Mouse (Mus musculus) G1E (cell line): ENCODE data around the gene Fancc. TPM values are rescaled to one million over a fixed set of nuclear protein-coding genes. Genes with fewer than 3 reads are reported as not detected.

Experiments
- ATAC-seq: 2 replicates; pipeline ENCODE4 v1.8.0; 2016; ENCODE audit warnings: mild to moderate bottlenecking; ENCODE audit not compliant: insufficient number of reproducible peaks, poor library complexity, low FRiP score, severe bottlenecking; ENCODE audit errors: extremely low read depth
- DNase-seq: peaks from one replicate; pipeline ENCODE4 v3.0.0; 2012; ENCODE audit warnings: low spot score
- H3K27me3 ChIP-seq: 2 replicates; pipeline ENCODE4 v1.6.1; 2012; ENCODE audit warnings: mild to moderate bottlenecking, low read length, inconsistent platforms; ENCODE audit not compliant: insufficient read depth
- H3K36me3 ChIP-seq: replicated peaks from 2 replicates; pipeline ENCODE3; 2012; ENCODE audit warnings: mild to moderate bottlenecking, inconsistent platforms
- H3K4me1 ChIP-seq: 2 replicates; pipeline ENCODE4 v1.6.1; 2012; ENCODE audit warnings: low read depth, low read length, inconsistent platforms, mixed read lengths; ENCODE audit not compliant: insufficient read depth
- H3K4me3 ChIP-seq: 2 replicates; pipeline ENCODE4 v1.5.1; 2012; ENCODE audit warnings: low read depth, mild to moderate bottlenecking, inconsistent platforms, low read length, moderate library complexity, mixed read lengths
- H3K9me3 ChIP-seq: replicated peaks from 2 replicates; pipeline ENCODE4 v1.6.1; 2012; ENCODE audit warnings: inconsistent platforms
- CTCF ChIP-seq: IDR thresholded peaks from 2 replicates; pipeline ENCODE4 v1.5.1; 2012; ENCODE audit warnings: low read depth, low read length, inconsistent platforms, mixed read lengths
- GATA1 ChIP-seq: IDR thresholded peaks from 2 replicates; pipeline ENCODE4 v1.6.1; 2012; ENCODE audit warnings: borderline replicate concordance, low read length, inconsistent platforms, mixed read lengths
- GATA2 ChIP-seq: IDR thresholded peaks from 2 replicates; pipeline ENCODE4 v1.6.1; 2012; ENCODE audit warnings: low read depth, low read length, inconsistent platforms, borderline replicate concordance
- POLR2AphosphoS5 ChIP-seq: IDR thresholded peaks from 2 replicates; pipeline ENCODE4 v1.6.1; 2012; ENCODE audit warnings: low read depth, low read length, inconsistent platforms; ENCODE audit not compliant: insufficient replicate concordance
- TAL1 ChIP-seq: conservative IDR thresholded peaks from 2 replicates; pipeline ENCODE4 v1.6.1; 2012; ENCODE audit warnings: low read depth, low read length, inconsistent platforms, mixed read lengths
- polyA plus RNA-seq: library from polyadenylated mRNA; stranded (reverse); fragments of >175 nt; gene quantifications from 2 replicates; pipeline ENCODE4 v1.2.3, GENCODE M21; 2012
- total RNA-seq, 2 experiments: library from RNA; stranded (forward) in 1 of 2; stranded (reverse) in 1 of 2; fragments of 200-1000 nt in 1 of 2; fragments of >200 nt in 1 of 2; fragmentation: Nextera tagmentation in 1 of 2; gene quantifications; 2 replicates each; pipeline ENCODE4 v1.2.3; 2014 to 2017

Gene Fancc
- total and polyA plus RNA-seq, 3 experiments = 2.7 to 13.7 (median 6.8) TPM

DNA sequence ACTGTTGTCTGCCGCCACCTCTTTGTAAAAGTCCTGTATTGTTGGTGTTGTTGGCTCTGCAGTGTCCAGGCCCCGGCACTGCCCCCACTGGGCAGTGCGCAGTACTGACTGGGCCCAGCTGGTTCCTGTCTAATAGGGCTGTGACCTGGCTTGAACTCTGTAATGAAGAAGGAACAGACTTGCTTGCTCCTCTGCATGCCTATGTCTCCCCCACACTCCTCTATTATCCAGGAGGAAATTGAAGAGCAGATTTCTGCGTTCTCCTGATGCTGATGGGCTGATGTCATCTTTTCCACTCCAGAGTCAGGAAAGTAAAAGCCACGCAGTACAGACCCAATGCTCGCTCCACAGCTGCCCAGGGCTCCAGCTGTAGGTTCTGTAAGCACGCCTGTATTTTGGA lies 240.3 kb downstream of the Fancc start:
- peaks cover 10% of the 10 kb centered on the region for H3K4me1 ChIP-seq
- peaks cover 82% of the 10 kb centered on the region for H3K36me3 ChIP-seq
- no peak overlapping the region for H3K4me3 ChIP-seq
- TF ChIP-seq TAL1 (no peak), POLR2AphosphoS5 (no peak), GATA1 (no peak), CTCF (no peak), GATA2 (no peak)
- DNase-seq (no peak), ATAC-seq (no peak)
- H3K9me3 ChIP-seq = no peaks in the 10 kb centered on the region
- no peaks in the 10 kb centered on the region for H3K27me3 ChIP-seq

DNA sequence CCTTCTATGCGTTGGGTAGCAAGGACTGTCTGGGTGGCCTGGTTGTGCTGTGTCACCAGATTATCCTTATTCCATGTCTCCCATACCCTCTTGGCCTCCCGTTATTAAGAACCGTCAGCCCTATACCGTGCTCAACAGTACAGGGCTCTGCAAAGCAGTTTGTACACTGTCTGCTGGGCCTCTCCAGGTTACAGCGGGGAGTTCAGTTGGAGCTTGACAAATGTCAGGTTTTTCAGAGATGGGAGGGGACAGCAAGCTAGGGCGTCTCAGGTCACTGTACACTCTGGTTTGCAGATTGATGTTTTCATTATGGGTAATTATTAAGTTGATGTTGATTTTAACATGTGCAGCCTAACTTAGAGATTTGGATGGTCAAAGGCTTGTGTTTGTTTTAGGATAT lies 240.9 kb downstream of the Fancc start:
- Histone ChIP-seq H3K9me3 (no peaks in the 10 kb centered on the region), H3K27me3 (no peaks in the 10 kb centered on the region), H3K36me3 (peaks cover 82% of the 10 kb centered on the region), H3K4me3 (no peak overlapping the region), H3K4me1 (peaks cover 10% of the 10 kb centered on the region)
- no peak for ATAC-seq
- no peak for DNase-seq
- TF ChIP-seq CTCF (no peak), GATA2 (no peak), TAL1 (no peak), POLR2AphosphoS5 (no peak)

DNA sequence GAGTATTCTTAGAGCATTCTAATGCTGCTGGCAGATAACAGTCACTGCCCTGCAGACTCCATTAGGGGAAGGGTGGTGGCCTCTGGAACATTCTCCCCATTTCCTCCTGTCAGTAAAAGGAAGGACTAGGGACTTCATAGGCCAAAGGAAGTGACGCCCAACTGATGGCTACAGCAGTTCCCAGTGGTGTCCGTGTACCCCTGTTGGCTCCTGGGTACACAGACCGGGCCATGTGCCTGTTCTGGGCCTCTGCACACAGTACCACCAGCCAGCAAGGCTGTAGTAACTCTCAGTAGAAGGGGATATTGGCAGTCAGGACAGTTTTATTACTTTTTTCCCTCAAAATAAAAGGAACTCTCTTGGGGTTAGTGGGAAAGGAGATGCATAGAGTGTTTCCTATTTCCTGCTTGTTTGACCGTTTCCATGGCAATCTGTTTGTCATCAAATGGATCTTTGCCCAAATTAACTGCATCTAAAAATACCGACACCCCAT lies 241.5 kb downstream of the Fancc start:
- no peaks in the 10 kb centered on the region for H3K27me3 ChIP-seq
- no peak for TF ChIP-seq POLR2AphosphoS5
- no peak for TF ChIP-seq GATA1
- TF ChIP-seq TAL1 = no peak
- no peak for TF ChIP-seq CTCF
- no peak for TF ChIP-seq GATA2
- no peak for ATAC-seq
- no peak overlapping the region for H3K4me3 ChIP-seq
- no peak for DNase-seq
- peaks cover 10% of the 10 kb centered on the region for H3K4me1 ChIP-seq
- no peaks in the 10 kb centered on the region for H3K9me3 ChIP-seq
- H3K36me3 ChIP-seq = peaks cover 82% of the 10 kb centered on the region

DNA sequence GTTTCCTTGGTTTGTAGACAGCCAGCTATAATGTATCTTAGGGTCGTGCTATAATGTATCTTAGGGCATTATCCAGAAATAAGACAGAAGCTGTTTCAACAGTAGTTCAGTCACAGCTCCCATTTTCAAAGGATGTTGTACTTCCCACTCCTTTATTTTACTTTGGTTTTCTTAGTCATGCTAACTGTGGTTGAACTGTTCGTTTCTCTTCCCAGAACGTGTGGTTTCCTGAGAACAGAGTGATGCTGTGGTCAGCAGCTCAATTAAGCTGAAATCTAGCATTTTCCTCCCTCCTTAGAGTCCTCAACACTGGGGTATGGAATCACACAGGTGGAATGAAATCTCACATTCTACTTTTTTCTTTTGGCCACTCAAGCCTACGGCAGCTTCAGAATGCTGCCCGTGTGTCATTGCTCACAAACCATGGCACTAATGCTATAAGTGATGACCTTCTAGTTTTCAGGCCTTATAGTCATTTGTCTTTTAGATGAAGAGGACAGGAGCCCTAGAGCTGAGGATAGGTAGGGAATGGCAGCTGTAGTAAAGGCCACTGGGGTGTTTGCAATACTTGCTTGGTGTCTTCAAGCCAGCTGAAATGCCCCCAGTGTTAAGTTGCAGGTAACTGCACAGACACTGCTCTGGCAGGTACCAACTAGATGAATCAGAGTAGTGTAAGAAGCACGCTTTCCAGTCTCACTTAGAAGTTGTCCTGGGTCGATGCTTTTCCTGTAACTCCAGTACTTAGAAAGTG lies 243.0 kb downstream of the Fancc start:
- DNase-seq (no peak), ATAC-seq (no peak)
- Histone ChIP-seq H3K4me3 (no peak overlapping the region), H3K4me1 (peaks cover 10% of the 10 kb centered on the region), H3K36me3 (peaks cover 85% of the 10 kb centered on the region), H3K27me3 (no peaks in the 10 kb centered on the region), H3K9me3 (no peaks in the 10 kb centered on the region)
- TF ChIP-seq GATA1 (no peak), GATA2 (no peak), POLR2AphosphoS5 (no peak), CTCF (no peak), TAL1 (no peak)

DNA sequence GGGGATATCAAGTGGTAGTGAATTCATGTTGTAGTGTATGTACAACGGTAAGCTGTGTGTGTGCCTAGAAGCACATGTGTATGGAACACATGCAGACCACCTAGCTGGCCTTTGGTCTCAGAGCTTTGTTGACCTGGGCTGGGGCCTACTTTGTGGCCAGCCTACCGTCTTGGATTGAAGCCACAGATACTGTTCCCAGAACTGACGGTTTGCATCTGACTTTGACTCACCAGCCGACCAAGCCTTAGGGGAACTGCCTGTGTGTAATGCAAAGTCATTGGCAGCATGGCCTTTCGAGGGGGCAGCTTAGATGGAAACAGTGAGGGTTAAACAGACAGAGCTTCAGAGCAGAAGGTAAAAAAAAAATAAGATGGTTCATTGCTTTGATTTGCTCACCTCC lies 243.9 kb downstream of the Fancc start:
- no peaks in the 10 kb centered on the region for H3K27me3 ChIP-seq
- H3K9me3 ChIP-seq = no peaks in the 10 kb centered on the region
- H3K36me3 ChIP-seq = peaks cover 81% of the 10 kb centered on the region
- peak; percentile 45 for ATAC-seq
- TF ChIP-seq POLR2AphosphoS5 (no peak), TAL1 (no peak), CTCF (no peak), GATA2 (no peak), GATA1 (no peak)
- no peak overlapping the region for H3K4me3 ChIP-seq
- peak; percentile 16 for DNase-seq
- peaks cover 10% of the 10 kb centered on the region for H3K4me1 ChIP-seq

GRCm38 (mm10) chr13:63252295-63253010 lies 244.6 kb downstream of the Fancc start:
- no peaks in the 10 kb centered on the region for H3K27me3 ChIP-seq
- no peak overlapping the region for H3K4me3 ChIP-seq
- H3K9me3 ChIP-seq = no peaks in the 10 kb centered on the region
- ATAC-seq (no peak), DNase-seq (no peak)
- H3K36me3 ChIP-seq = peaks cover 82% of the 10 kb centered on the region
- peaks cover 10% of the 10 kb centered on the region for H3K4me1 ChIP-seq
- TF ChIP-seq GATA1 (no peak), TAL1 (no peak), GATA2 (no peak), POLR2AphosphoS5 (no peak), CTCF (no peak)
